Mouse (Mus musculus): ENCODE results near the gene Strip1. TPM values are rescaled to one million over a fixed set of nuclear protein-coding genes. Genes with fewer than 3 reads are reported as not detected.
A peak's percentile ranks its signal among the peaks of the same experiment; 100 is the strongest.
"Not testable (repeated sequence)": the region's sequence is repeated elsewhere in the genome, so short reads cannot be mapped to it uniquely, and the experiment has no call there.

Strip1 gene
- 10 to 100 TPM; 90.6 to 98.7 TPM for total RNA-seq (2021)
- long read RNA-seq, transcript Strip1-201 (21 exons, 3,215 nt), result major isoform, 69 of 118 reads
- long read RNA-seq, transcript Strip1-205 (1 exons, 1,550 nt), result minor isoform, 30 of 118 reads
- long read RNA-seq, partial matches to known transcripts, result 12 of 118 reads
- long read RNA-seq, other reads (novel, unspliced or antisense), result 7 of 118 reads

GRCm38 (mm10) chr3:107631523-107631958, at the start of gene Strip1:
Gene Strip1, minus strand, starts transcription at chr3:107631694.
- DNase-seq (ENCODE audit: low spot score in 2 of 2), result peak; percentile 90 to 95

DNA sequence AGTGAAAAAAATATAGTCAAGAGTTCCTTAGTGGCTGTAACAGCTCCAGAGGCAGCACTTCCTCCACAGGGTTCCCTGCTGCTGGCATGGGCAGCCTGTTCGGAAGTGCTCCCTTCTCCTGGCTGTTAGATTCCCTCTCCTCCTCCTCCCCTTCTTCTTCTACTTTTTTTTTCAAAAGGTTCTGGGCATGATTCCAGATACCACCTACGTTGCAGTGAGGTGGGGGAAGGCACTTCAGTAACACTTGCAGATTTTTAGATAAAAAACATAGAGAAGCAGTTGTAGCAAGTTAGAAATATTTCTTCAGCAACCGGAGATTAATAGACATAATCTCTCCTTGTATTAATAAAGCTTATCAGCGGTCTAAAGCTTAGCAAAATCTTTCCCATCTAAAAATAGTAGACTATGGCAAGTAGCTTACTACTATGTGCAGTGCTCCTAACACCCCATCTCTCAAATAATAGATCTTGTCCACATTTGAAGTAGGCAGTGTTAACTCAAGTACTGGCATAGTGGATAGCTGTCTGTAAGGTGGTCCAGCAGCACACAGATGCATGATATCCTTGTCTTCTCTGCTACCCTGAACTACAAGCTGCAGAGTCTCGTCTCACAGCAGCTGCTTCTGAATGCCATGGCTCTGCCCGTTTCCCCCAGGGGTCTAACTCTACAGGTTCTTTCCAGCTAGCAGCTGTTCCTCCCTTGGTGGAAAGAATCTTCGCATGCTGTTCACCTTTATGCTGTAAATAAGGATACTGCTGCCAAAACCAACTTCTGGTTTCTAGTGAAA, 49.5 kb upstream of the Strip1 start:
- DNase-seq (ENCODE audit: low spot score in 2 of 2), result peak in 1 of 2 experiments; percentile 36

DNA sequence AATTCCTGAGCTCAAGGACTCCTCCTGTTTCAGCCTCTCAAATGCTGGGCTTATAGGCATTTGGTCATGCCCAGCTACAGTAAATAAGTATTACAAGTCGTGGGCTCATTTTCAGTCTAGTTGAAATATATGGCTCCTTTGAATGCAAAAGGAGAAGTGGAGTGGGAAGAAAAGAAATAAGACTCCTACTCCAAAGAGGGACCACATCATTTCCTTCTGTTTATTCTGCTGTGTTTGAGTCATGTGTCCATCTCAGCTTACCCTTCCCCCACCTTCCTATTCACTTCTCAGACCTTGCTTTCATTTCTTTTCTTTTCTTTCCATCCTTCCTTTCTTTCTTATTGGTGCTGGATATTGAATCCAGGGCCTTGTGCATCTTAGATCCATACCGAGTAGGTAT, 40.0 kb upstream of the Strip1 start:
- DNase-seq (ENCODE audit: low spot score in 2 of 2), result no peak

DNA sequence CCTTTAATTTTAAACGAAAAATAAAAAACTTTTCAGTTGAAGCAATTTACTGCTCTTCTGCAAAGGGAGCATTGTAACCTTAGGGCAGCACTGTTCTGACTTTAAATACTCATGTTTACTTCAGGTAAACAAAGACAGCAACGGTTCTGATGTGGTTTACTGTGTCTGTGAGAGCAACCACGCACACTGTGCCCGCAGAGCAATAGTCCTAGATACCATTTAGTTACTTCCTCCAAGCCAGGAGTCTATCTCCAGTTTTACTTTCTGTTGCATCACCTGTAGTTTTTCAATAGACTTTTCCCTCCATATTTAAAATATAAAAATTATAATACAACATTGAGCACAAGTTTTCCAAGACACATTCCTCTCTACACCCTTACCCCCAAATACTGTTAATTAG, 39.0 kb upstream of the Strip1 start:
- DNase-seq (ENCODE audit: low spot score in 2 of 2), result no peak

GRCm38 (mm10) chr3:107668786-107669185, 37.3 kb upstream of the Strip1 start:
- DNase-seq (ENCODE audit: low spot score in 2 of 2), result no peak

DNA sequence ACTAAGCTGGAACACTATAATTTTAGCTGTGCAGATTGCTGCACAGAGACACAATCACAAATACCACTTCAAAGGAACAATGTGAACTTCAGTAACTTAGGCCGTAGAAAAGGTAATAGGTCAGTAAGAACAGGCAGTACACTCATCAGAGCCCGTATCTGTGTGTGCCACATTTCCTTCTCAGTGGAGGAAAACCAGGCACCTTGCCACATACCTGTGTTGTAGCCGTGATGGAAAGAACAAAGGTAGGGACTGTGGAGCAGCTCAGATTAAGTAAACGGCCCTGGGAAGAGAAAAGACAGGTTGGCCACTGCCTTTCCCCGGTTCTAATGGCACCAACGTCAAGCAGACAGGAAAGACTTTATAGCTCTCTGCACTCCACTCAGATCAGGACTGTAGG, 35.9 kb upstream of the Strip1 start:
- DNase-seq (ENCODE audit: low spot score in 2 of 2), result no peak

DNA sequence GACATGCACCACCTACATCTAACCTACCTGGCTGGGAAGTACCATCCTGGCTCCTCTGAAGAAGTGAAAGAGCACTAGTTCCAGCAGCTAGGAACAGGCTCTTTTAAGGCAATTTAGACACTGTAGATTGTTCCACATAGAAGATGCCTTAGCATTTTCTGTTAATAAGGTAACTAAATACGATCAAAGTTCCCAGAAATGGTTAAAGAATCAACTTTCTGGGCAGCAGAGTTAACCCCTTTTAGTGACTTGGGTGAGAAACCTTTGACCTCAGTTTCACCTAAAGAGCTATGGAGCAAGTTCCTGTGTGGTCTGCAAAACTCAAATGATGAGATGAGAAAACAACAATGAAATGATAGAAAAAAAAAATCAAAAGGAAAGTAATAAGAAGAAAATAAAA, 33.1 kb upstream of the Strip1 start:
- no peak for DNase-seq (ENCODE audit: low spot score in 2 of 2)

DNA sequence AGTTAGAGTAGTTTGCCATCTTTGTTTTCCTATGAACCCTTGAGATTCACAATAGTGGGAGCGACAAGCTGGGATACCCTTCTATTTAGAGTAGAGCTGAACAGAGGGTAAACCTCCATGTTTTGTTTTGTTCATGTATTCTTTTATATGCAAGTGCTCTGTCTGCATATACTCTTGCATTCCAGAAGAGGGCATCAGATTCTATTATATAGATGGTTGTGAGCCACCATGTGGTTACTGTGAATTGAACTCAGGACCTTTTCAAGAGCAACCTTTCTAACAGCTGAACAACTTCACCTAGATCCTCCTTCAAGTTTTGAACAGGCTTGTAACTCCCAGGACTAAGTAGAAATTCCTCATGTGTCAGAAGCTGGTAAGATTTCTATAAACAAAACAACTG, 27.5 kb upstream of the Strip1 start:
- no peak for DNase-seq (ENCODE audit: low spot score in 2 of 2)

DNA sequence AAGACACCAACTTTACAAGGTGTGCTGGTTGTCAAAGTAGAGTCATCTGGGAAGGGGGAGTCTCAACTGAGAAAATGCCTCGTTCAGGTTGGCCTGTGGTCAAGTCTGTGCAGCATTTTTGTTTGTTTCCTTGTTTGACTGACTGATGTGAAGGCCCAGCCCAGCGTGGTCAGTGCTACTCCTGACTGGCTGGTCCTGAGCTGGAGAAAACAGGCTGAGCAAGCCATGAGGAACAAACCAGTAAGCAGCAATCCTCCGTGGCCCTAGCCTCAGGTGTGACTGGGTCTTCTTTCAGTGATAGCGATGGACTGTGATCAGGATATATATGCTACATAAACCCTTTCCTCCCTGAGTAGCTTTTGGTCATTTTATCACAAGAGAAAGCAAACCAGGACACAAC, 25.4 kb upstream of the Strip1 start:
- no peak for DNase-seq (ENCODE audit: low spot score in 2 of 2)

- DNase-seq (ENCODE audit: low spot score in 2 of 2), result no peak
Observed at GRCm38 (mm10) chr3:107656151-107656550, 24.7 kb upstream of the Strip1 start.

DNA sequence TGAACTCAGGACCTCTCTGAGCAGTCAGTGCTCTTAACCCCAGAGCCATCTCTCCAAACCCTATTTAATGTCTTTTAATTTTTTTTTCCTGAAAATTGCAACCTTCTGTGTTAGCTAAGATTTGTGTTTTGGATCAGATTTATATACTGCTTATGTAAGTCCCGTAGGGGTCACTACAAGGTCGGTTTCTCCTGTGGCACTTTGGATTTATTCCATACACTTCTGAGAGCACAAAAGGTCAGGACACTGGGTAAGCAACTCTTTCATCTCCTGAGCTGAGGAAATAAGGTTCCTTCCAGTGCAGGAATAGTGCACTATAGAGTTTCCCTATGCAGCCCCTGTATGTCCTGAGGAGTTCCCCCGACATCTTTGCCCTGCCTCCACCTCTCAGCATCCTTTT, 24.0 kb upstream of the Strip1 start:
- DNase-seq (ENCODE audit: low spot score in 2 of 2), result no peak

DNA sequence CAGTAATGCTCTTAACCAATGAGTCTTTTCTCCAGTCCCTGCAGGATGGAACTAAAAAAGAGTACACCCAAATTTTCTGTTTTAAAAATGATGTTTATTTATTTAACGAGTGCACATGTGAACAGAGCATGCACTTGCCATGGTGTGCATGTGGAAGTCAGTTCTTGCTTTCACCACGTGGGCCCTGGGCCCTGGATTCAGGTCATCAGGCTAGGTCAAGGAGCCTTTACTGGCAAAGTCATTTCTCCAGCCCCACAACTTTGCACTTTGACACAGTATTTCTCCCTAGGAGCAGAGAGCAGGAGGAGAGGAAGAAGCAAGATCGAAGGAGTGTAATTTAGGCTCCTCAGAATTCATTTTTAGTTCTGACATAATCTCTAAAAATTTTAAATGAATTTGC, 23.4 kb upstream of the Strip1 start:
- no peak for DNase-seq (ENCODE audit: low spot score in 2 of 2)

DNA sequence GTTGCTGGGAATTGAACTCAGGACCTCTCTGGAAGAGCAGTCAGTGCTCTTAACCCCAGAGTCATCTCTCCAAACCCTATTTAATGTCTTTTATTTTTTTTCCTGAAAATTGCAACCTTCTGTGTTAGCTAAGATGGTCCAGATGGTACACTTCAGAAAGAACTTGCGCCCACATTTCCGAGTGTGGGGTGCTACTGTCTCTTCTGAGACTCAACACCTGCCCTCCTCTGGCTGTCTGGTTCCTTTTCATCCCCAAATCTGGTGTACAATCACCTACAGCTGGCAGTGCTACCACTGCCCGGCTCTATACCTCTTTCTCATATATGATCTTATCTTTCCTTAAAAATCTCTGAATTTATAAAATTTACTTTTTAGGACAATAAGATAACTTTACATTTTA, 21.5 kb upstream of the Strip1 start:
- no peak for DNase-seq (ENCODE audit: low spot score in 2 of 2)

DNA sequence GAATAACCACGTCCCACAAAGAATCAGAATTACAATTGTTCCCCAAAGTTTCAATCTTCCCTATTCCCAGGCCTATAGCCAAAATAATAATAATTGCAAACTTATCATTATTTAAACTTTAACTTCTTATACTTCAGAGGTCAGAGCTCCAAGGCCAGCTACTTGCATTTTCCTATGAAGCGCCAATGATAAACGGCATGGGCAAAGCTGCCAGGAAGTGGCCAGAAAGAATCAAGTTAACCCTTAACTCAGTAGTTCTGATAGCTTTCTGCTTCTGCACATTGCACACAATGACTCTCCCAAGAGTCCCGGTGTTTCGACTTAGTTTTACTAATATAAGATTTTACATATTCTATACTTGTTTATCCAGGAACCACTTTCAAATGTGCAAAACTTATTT, 18.8 kb upstream of the Strip1 start:
- DNase-seq (ENCODE audit: low spot score in 2 of 2), result not testable (repeated sequence)

DNA sequence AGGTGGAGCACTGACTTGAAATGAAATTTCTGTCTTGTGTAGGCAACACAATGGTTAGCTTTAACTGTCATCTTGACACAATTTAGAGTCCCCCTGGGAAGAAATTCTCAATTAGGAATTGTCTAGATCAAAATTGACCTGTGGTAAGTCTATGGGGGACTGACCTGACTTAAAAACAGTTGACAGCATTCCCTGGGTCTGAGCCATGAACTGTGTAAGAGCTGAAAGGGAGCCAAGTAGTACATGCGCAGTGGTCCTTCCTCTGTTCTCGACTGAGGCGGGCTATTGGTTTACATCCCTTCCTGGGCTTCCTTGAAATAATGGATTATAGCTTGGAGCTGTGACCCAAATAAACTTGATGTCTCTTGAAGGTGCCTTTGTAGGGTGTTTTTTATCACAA, 15.5 kb upstream of the Strip1 start:
- no peak for DNase-seq (ENCODE audit: low spot score in 2 of 2)

- DNase-seq (ENCODE audit: low spot score in 2 of 2), result no peak
Observed at GRCm38 (mm10) chr3:107637606-107638172, 6.2 kb upstream of the Strip1 start.

DNA sequence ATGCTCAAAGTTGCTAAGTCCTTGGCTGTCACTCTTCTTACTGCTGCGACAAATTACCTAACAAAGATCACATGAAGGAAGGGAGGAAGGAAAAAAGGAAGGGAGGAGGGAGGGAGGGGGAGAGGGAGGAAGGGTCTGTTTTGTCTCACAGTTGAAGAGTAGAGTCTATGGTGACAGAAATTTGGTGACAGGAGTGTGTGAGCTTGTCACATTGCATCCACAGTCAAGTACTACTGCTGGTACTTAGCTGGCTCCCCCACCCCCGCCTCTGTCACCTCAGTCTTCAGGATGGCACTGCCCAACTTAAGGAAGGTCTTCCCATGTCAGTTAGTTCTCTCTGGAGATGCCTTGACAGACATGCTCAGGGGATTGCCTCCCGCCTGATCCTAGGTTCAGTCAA, 4.7 kb upstream of the Strip1 start:
- no peak for DNase-seq (ENCODE audit: low spot score in 2 of 2)

DNA sequence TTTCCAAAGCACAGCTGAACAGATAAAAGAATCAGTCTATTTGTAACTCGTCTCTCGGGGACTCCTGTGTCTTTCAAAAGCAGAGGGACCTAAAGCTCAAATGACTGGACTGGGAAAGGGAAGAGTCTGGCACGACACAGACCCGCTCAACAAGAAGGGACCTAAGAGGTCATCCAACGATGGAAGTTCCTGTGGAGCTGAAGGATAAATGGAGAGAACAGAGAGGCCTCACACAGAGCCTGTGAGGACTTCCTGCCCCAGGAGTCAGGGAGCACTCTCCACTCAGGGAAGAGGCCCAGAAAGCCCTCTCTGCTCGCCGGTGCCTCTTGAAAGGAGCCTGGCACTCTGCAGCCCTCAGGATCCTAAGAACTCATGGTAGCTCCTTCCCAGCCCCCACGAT, 4.3 kb upstream of the Strip1 start:
- DNase-seq (ENCODE audit: low spot score in 2 of 2), result no peak

DNA sequence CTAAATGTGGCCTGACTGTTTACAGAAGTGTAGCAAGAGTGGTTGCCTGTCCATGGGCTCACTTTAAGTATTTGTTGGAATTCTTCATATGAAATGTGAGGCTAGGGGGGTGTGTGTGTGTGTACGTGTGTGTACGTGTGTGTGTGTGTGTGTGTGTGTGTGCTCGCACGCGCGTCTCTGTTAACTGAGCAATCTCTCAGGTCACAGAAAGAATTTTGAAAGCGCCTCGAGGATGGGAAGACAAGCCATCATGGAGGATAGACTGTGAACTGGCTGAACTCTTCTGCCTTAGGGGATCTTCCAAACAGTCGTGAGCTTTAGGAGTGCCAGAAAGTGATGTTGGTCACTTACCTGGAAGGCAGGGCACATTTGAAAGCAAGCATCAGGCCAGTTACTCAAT, 2.4 kb upstream of the Strip1 start:
- DNase-seq (ENCODE audit: low spot score in 2 of 2), result no peak

DNA sequence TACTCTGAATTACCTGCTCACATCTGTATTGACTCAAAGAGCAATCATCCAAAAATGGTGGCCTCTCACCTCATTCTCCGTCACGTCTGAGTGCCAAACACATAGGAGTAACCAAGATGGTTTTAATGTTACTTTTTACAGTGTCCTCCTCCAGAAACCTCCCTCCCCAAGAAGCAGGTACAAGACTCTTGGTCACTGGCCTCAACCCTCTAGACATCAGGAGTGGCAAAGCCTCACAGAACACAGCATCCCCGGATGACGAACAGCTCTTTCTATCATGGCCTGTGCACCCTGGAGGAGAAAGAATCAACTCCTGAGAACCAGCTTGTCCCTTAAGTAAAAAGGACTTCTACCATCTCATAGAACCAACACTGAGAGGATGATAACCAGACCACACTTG, 1.3 kb upstream of the Strip1 start:
- DNase-seq (ENCODE audit: low spot score in 2 of 2), result peak in 1 of 2 experiments; percentile 9

GRCm38 (mm10) chr3:107630682-107631522, 592 bp downstream of the Strip1 start, which contains the start of gene Gm10961:
Gene Gm10961, plus strand, starts transcription at chr3:107631322.
- DNase-seq (ENCODE audit: low spot score in 2 of 2), result peak; percentile 51 to 64

- no peak for DNase-seq (ENCODE audit: low spot score in 2 of 2)
Observed at GRCm38 (mm10) chr3:107629411-107629810, 2.1 kb downstream of the Strip1 start.
